ENCODE assay signal across 8 mouse cellular contexts in genomic region chr4:55005521-55005969, GRCm38 (mm10).
DNase-seq lines count a peak whose midpoint lies in the region; ATAC-seq and TF ChIP-seq lines count a peak whose summit lies in the region.

No protein-coding gene starts in this region.

- H3K27ac ChIP-seq in forebrain, embryonic 16.5 days (ENCODE audit: low read length) = peak overlapping the region; percentile 86
- peak overlapping the region; percentile 93 for H3K27ac ChIP-seq in hindbrain, postnatal 0 days

- ATAC-seq in forebrain, embryonic 16.5 days = peak; percentile 82
- ATAC-seq in hindbrain, postnatal 0 days = peak; percentile 91
- ATAC-seq in megakaryocyte-erythroid progenitor cell, adult 5-6 weeks (replicated peaks; ENCODE audit: low FRiP score, low TSS enrichment, poor library complexity, severe bottlenecking) = peak; percentile 98

- WGBS in forebrain, embryonic 16.5 days = 2% methylated on average over 9 of the region's 9 CpGs
- WGBS in hindbrain, postnatal 0 days = 10% methylated on average over 9 of the region's 9 CpGs

- peaks cover 27% of the 10 kb centered on the region for H3K4me1 ChIP-seq in forebrain, embryonic 16.5 days (replicated peaks; ENCODE audit: control insufficient read depth, insufficient read depth, low read length)
- H3K4me1 ChIP-seq in hindbrain, postnatal 0 days (ENCODE audit: insufficient read depth, low read length) = peaks cover 20% of the 10 kb centered on the region

- no peaks in the 10 kb centered on the region for H3K9me3 ChIP-seq in forebrain, embryonic 16.5 days (ENCODE audit: control insufficient read depth, low read length)
- H3K9me3 ChIP-seq in hindbrain, postnatal 0 days (ENCODE audit: low read length) = no peaks in the 10 kb centered on the region

- DNase-seq in Muller cell, postnatal 12 days (ENCODE audit: inconsistent ontology term) = peak; percentile 72
- DNase-seq in cerebellum, adult 18-20 months = peak; percentile 24 to 32
- peak; percentile 80 for DNase-seq in hindbrain, postnatal 0 days (ENCODE audit: low spot score)
- DNase-seq in left cerebral cortex, postnatal 36 days (ENCODE audit: low spot score in 2 of 2) = peak; percentile 35 to 47
- peak; percentile 24 for DNase-seq in right cerebral cortex, postnatal 14 days
- DNase-seq in spleen, postnatal 14 days (ENCODE audit: low spot score in 2 of 2) = no peak

- intact Hi-C loops in left cerebral cortex, postnatal 36 days (cut with DNase I) = loop anchor here (5.0 kb wide), 1 partner anchor 58 kb away; the partner anchor contains the start of gene Zfp462

- peak overlapping the region; percentile 36 for H3K4me2 ChIP-seq in forebrain, embryonic 16.5 days (ENCODE audit: low read length)
- H3K4me2 ChIP-seq in hindbrain, postnatal 0 days (ENCODE audit: low read depth, low read length) = peak overlapping the region; percentile 41

- H3K9ac ChIP-seq in forebrain, embryonic 16.5 days (replicated peaks; ENCODE audit: low read depth, low read length) = peak overlapping the region; percentile 7
- peak overlapping the region; percentile 37 for H3K9ac ChIP-seq in hindbrain, postnatal 0 days (replicated peaks; ENCODE audit: low read length)

- H3K27me3 ChIP-seq in forebrain, embryonic 16.5 days (replicated peaks; ENCODE audit: control insufficient read depth, insufficient read depth, low read length) = no peaks in the 10 kb centered on the region
- no peaks in the 10 kb centered on the region for H3K27me3 ChIP-seq in hindbrain, postnatal 0 days (ENCODE audit: insufficient read depth, low read length)

- H3K36me3 ChIP-seq in forebrain, embryonic 16.5 days (ENCODE audit: control insufficient read depth, insufficient read depth) = peaks cover 32% of the 10 kb centered on the region
- peaks cover 24% of the 10 kb centered on the region for H3K36me3 ChIP-seq in hindbrain, postnatal 0 days (ENCODE audit: insufficient read depth, low read length)

- no peak for TF ChIP-seq CTCF in hindbrain, postnatal 0 days (IDR thresholded peaks at IDR 0.05; ENCODE audit: low read depth)

- no peak overlapping the region for H3K4me3 ChIP-seq in forebrain, embryonic 16.5 days (replicated peaks; ENCODE audit: low read length)
- H3K4me3 ChIP-seq in hindbrain, postnatal 0 days (ENCODE audit: low read length) = no peak overlapping the region

Comparison
In these comparisons a context has a peak if more than half of its experiments do, and no peak if none do; other contexts are left out.
1. DNase-seq: peak in Muller cell, postnatal 12 days (single experiment), cerebellum, adult 18-20 months (2 of 2), hindbrain, postnatal 0 days (single experiment), left cerebral cortex, postnatal 36 days (2 of 2) and right cerebral cortex, postnatal 14 days (single experiment); none in spleen, postnatal 14 days (0 of 2).
2. Peak in every context shown above with its lines, with median percentiles within 50 percentile points of each other: ATAC-seq.